Mouse (Mus musculus): ENCODE measurements around the gene Gm45711. TPM values are rescaled to one million over a fixed set of nuclear protein-coding genes. Genes with fewer than 3 reads are reported as not detected.
"Not testable (repeated sequence)": the region's sequence is repeated elsewhere in the genome, so short reads cannot be mapped to it uniquely, and the experiment has no call there.

The Gm45711 gene
- polyA plus RNA-seq, 1 experiment from 2014 or later = not detected

GRCm38 (mm10) chr8:104302536-104302935 is 7.3 kb downstream of the Gm45711 start:
- H3K9ac ChIP-seq (ENCODE audit: low read depth, low read length); H3K36me3 ChIP-seq (ENCODE audit: control insufficient read depth, insufficient read depth, low read length); H3K4me2 ChIP-seq (replicated peaks; ENCODE audit: low read depth, low read length); H3K4me1 ChIP-seq (replicated peaks; ENCODE audit: control insufficient read depth, insufficient read depth, low read length); H3K9me3 ChIP-seq (ENCODE audit: control insufficient read depth, low read length); H3K27ac ChIP-seq (ENCODE audit: low read depth, low read length); H3K27me3 ChIP-seq (ENCODE audit: control insufficient read depth, insufficient read depth, low read length); ATAC-seq (ENCODE audit: low FRiP score); H3K4me3 ChIP-seq (ENCODE audit: low read depth, low read length); DNase-seq (ENCODE audit: low spot score): not testable (repeated sequence)
- 90% methylated on average over 4 of the region's 4 CpGs for WGBS

- not testable (repeated sequence) for H3K4me3 ChIP-seq (ENCODE audit: low read depth, low read length); H3K9ac ChIP-seq (ENCODE audit: low read depth, low read length); H3K4me1 ChIP-seq (replicated peaks; ENCODE audit: control insufficient read depth, insufficient read depth, low read length); H3K9me3 ChIP-seq (ENCODE audit: control insufficient read depth, low read length); H3K27me3 ChIP-seq (ENCODE audit: control insufficient read depth, insufficient read depth, low read length); H3K36me3 ChIP-seq (ENCODE audit: control insufficient read depth, insufficient read depth, low read length); H3K27ac ChIP-seq (ENCODE audit: low read depth, low read length); H3K4me2 ChIP-seq (replicated peaks; ENCODE audit: low read depth, low read length)
- ATAC-seq (ENCODE audit: low FRiP score) (peak; percentile 90), DNase-seq (ENCODE audit: low spot score) (peak; percentile 48)
- 8% methylated on average over 3 of the region's 3 CpGs for WGBS
Measured at GRCm38 (mm10) chr8:104301577-104301976, 8.3 kb downstream of the Gm45711 start.

GRCm38 (mm10) chr8:104294396-104294795 is 15.5 kb downstream of the Gm45711 start:
- Histone ChIP-seq H3K27ac (ENCODE audit: low read depth, low read length) (no peak overlapping the region), H3K4me1 (replicated peaks; ENCODE audit: control insufficient read depth, insufficient read depth, low read length) (no peaks in the 10 kb centered on the region), H3K36me3 (ENCODE audit: control insufficient read depth, insufficient read depth, low read length) (no peaks in the 10 kb centered on the region), H3K9ac (ENCODE audit: low read depth, low read length) (no peak overlapping the region), H3K4me3 (ENCODE audit: low read depth, low read length) (no peak overlapping the region), H3K4me2 (replicated peaks; ENCODE audit: low read depth, low read length) (no peak overlapping the region), H3K9me3 (ENCODE audit: control insufficient read depth, low read length) (no peaks in the 10 kb centered on the region), H3K27me3 (ENCODE audit: control insufficient read depth, insufficient read depth, low read length) (no peaks in the 10 kb centered on the region)
- ATAC-seq (ENCODE audit: low FRiP score) = no peak
- DNase-seq (ENCODE audit: low spot score) = no peak
- WGBS = 92% methylated on average over 1 of the region's 1 CpGs

GRCm38 (mm10) chr8:104293081-104293480 is 16.8 kb downstream of the Gm45711 start, which contains the start of gene Cmtm2a:
Gene Cmtm2a (minus strand): TSS chr8:104293181.
- WGBS = 84% methylated on average over 11 of the region's 12 CpGs

GRCm38 (mm10) chr8:104268937-104269440 is 40.9 kb downstream of the Gm45711 start:
- H3K9me3 ChIP-seq (ENCODE audit: control insufficient read depth, low read length) = no peaks in the 10 kb centered on the region
- ATAC-seq (ENCODE audit: low FRiP score) (no peak), DNase-seq (ENCODE audit: low spot score) (no peak)
- no peaks in the 10 kb centered on the region for H3K4me1 ChIP-seq (replicated peaks; ENCODE audit: control insufficient read depth, insufficient read depth, low read length)
- no peak overlapping the region for H3K4me2 ChIP-seq (replicated peaks; ENCODE audit: low read depth, low read length)
- H3K36me3 ChIP-seq (ENCODE audit: control insufficient read depth, insufficient read depth, low read length) = no peaks in the 10 kb centered on the region
- no peak overlapping the region for H3K9ac ChIP-seq (ENCODE audit: low read depth, low read length)
- H3K4me3 ChIP-seq (ENCODE audit: low read depth, low read length) = no peak overlapping the region
- WGBS = 89% methylated on average over 6 of the region's 6 CpGs
- no peaks in the 10 kb centered on the region for H3K27me3 ChIP-seq (ENCODE audit: control insufficient read depth, insufficient read depth, low read length)
- H3K27ac ChIP-seq (ENCODE audit: low read depth, low read length) = no peak overlapping the region

More at GRCm38 (mm10) chr8:104293081-104293480, 16.8 kb downstream of the Gm45711 start, which contains the start of gene Cmtm2a:
- H3K27me3 ChIP-seq (ENCODE audit: control insufficient read depth, insufficient read depth, low read length); H3K27ac ChIP-seq (ENCODE audit: low read depth, low read length); ATAC-seq (ENCODE audit: low FRiP score); H3K4me2 ChIP-seq (replicated peaks; ENCODE audit: low read depth, low read length); H3K9ac ChIP-seq (ENCODE audit: low read depth, low read length); H3K4me1 ChIP-seq (replicated peaks; ENCODE audit: control insufficient read depth, insufficient read depth, low read length); H3K36me3 ChIP-seq (ENCODE audit: control insufficient read depth, insufficient read depth, low read length); H3K9me3 ChIP-seq (ENCODE audit: control insufficient read depth, low read length); H3K4me3 ChIP-seq (ENCODE audit: low read depth, low read length); DNase-seq (ENCODE audit: low spot score): not testable (repeated sequence)

- no peak overlapping the region for H3K4me3 ChIP-seq (ENCODE audit: low read depth, low read length)
- no peaks in the 10 kb centered on the region for H3K4me1 ChIP-seq (replicated peaks; ENCODE audit: control insufficient read depth, insufficient read depth, low read length)
- H3K9ac ChIP-seq (ENCODE audit: low read depth, low read length) = no peak overlapping the region
- no peak for DNase-seq (ENCODE audit: low spot score)
- H3K27ac ChIP-seq (ENCODE audit: low read depth, low read length) = no peak overlapping the region
- no peaks in the 10 kb centered on the region for H3K9me3 ChIP-seq (ENCODE audit: control insufficient read depth, low read length)
- H3K4me2 ChIP-seq (replicated peaks; ENCODE audit: low read depth, low read length) = no peak overlapping the region
- no peaks in the 10 kb centered on the region for H3K27me3 ChIP-seq (ENCODE audit: control insufficient read depth, insufficient read depth, low read length)
- no peaks in the 10 kb centered on the region; the same call in 1 of the 2 replicates for H3K36me3 ChIP-seq (ENCODE audit: control insufficient read depth, insufficient read depth, low read length)
- ATAC-seq (ENCODE audit: low FRiP score) = no peak
Measured at GRCm38 (mm10) chr8:104268368-104268767, 41.5 kb downstream of the Gm45711 start.

- WGBS = 96% methylated on average over 20 of the region's 22 CpGs
- H3K27ac ChIP-seq (ENCODE audit: low read depth, low read length); H3K4me2 ChIP-seq (replicated peaks; ENCODE audit: low read depth, low read length); H3K9me3 ChIP-seq (ENCODE audit: control insufficient read depth, low read length); H3K4me1 ChIP-seq (replicated peaks; ENCODE audit: control insufficient read depth, insufficient read depth, low read length); H3K9ac ChIP-seq (ENCODE audit: low read depth, low read length); H3K4me3 ChIP-seq (ENCODE audit: low read depth, low read length); H3K36me3 ChIP-seq (ENCODE audit: control insufficient read depth, insufficient read depth, low read length); ATAC-seq (ENCODE audit: low FRiP score); H3K27me3 ChIP-seq (ENCODE audit: control insufficient read depth, insufficient read depth, low read length); DNase-seq (ENCODE audit: low spot score): not testable (repeated sequence)
Measured at GRCm38 (mm10) chr8:104264271-104264935, 45.5 kb downstream of the Gm45711 start.

- H3K4me1 ChIP-seq (replicated peaks; ENCODE audit: control insufficient read depth, insufficient read depth, low read length); DNase-seq (ENCODE audit: low spot score); H3K9ac ChIP-seq (ENCODE audit: low read depth, low read length); H3K27ac ChIP-seq (ENCODE audit: low read depth, low read length); H3K36me3 ChIP-seq (ENCODE audit: control insufficient read depth, insufficient read depth, low read length); H3K4me2 ChIP-seq (replicated peaks; ENCODE audit: low read depth, low read length); H3K9me3 ChIP-seq (ENCODE audit: control insufficient read depth, low read length); H3K4me3 ChIP-seq (ENCODE audit: low read depth, low read length); H3K27me3 ChIP-seq (ENCODE audit: control insufficient read depth, insufficient read depth, low read length); ATAC-seq (ENCODE audit: low FRiP score): not testable (repeated sequence)
- WGBS = 97% methylated on average over 5 of the region's 5 CpGs
Measured at GRCm38 (mm10) chr8:104261802-104262201, 48.1 kb downstream of the Gm45711 start.

GRCm38 (mm10) chr8:104253016-104253415 is 56.9 kb downstream of the Gm45711 start:
- no peak overlapping the region for H3K4me3 ChIP-seq (ENCODE audit: low read depth, low read length)
- H3K4me1 ChIP-seq (replicated peaks; ENCODE audit: control insufficient read depth, insufficient read depth, low read length) = no peaks in the 10 kb centered on the region
- H3K4me2 ChIP-seq (replicated peaks; ENCODE audit: low read depth, low read length) = no peak overlapping the region
- 91% methylated on average over 3 of the region's 3 CpGs for WGBS
- H3K9ac ChIP-seq (ENCODE audit: low read depth, low read length) = no peak overlapping the region
- no peak for ATAC-seq (ENCODE audit: low FRiP score)
- no peak overlapping the region for H3K27ac ChIP-seq (ENCODE audit: low read depth, low read length)
- H3K9me3 ChIP-seq (ENCODE audit: control insufficient read depth, low read length) = no peaks in the 10 kb centered on the region
- no peaks in the 10 kb centered on the region for H3K27me3 ChIP-seq (ENCODE audit: control insufficient read depth, insufficient read depth, low read length)
- no peaks in the 10 kb centered on the region; the same call in 1 of the 2 replicates for H3K36me3 ChIP-seq (ENCODE audit: control insufficient read depth, insufficient read depth, low read length)
- peak; percentile 24 for DNase-seq (ENCODE audit: low spot score)

All from hindbrain, embryonic 11.5 days (tissue).